Mouse (Mus musculus) bone marrow, adult 2 months (tissue): ENCODE data around the gene Spen.

Source experiments
- CTCF ChIP-seq: fragments of 200-500 bp; IDR thresholded peaks from 2 replicates; pipeline ENCODE4 v1.5.1; 2011; ENCODE audit warnings: low read length, control low read depth; ENCODE audit not compliant: control insufficient read depth, insufficient read depth
- POLR2A ChIP-seq: fragments of 200-500 bp; IDR thresholded peaks from 2 replicates; pipeline ENCODE4 v1.6.1; 2011; ENCODE audit warnings: low read depth, mild to moderate bottlenecking, control low read depth, low read length, borderline replicate concordance; ENCODE audit not compliant: control insufficient read depth

- TF ChIP-seq CTCF (peak; percentile 93), POLR2A (no peak)
Measured at GRCm38 (mm10) chr4:141430997-141431396, 107.4 kb downstream of the Spen start.
